11 mouse cellular contexts compared by ENCODE assay signal in genomic region chr10:105373265-105373664, GRCm38 (mm10).
DNase-seq lines count a peak whose midpoint lies in the region; ATAC-seq lines count a peak whose summit lies in the region.
"Had no signal": no experiment of that assay in that cellular context is flagged by ENCODE, and none has a peak within 500 bp of the region (broad histone marks: within the 10 kb centered on the region; RNA-seq: fewer than 3 reads in every experiment).

No protein-coding gene starts in this region.

- peak; percentile 5 for DNase-seq in CD4-positive, CD25-positive, alpha-beta regulatory T cell, adult 2 months (ENCODE audit: low read depth, low spot score)
- DNase-seq in kidney, postnatal 36 days, result peak; percentile 6 to 27
- DNase-seq in kidney, postnatal 10 days, result no peak
- DNase-seq in NIH3T3 (ENCODE audit: low read depth), result peak; percentile 14
- DNase-seq in adrenal gland, adult 18-20 months (ENCODE audit: low spot score in 2 of 2), result no peak
- DNase-seq: adrenal gland, adult 2 months; heart, adult 18-20 months; lung, postnatal 10 days had no signal

- ATAC-seq in CD4-positive, CD25-positive, alpha-beta regulatory T cell, adult 4 months, result no peak
- peak; percentile 76 for ATAC-seq in megakaryocyte progenitor cell, adult 5-6 weeks (replicated peaks; ENCODE audit: poor library complexity)
- no peak for ATAC-seq in inflammation-experienced regulatory T-cells, adult 6 months

Comparison
In these comparisons a context has a peak if more than half of its experiments do, and no peak if none do; other contexts are left out.
1. DNase-seq: peak in CD4-positive, CD25-positive, alpha-beta regulatory T cell, adult 2 months (single experiment), kidney, postnatal 36 days (2 of 2) and NIH3T3 (single experiment); none in kidney, postnatal 10 days (single experiment) and adrenal gland, adult 18-20 months (0 of 2).